Mouse (Mus musculus) liver (tissue): ENCODE measurements around the gene Sohlh1.
A peak's percentile ranks its signal among the peaks of the same experiment; 100 is the strongest.
"Not testable (repeated sequence)": the region's sequence is repeated elsewhere in the genome, so short reads cannot be mapped to it uniquely, and the experiment has no call there.

Experiments used
- DNase-seq: peaks from one replicate; pipeline ENCODE4 v3.0.0-alpha.2; 2020; ENCODE audit warnings: mixed read lengths

The Sohlh1 gene

GRCm38 (mm10) chr2:25836291-25836690 is 10.8 kb downstream of the Sohlh1 start:
- DNase-seq = peak; percentile 65

DNA sequence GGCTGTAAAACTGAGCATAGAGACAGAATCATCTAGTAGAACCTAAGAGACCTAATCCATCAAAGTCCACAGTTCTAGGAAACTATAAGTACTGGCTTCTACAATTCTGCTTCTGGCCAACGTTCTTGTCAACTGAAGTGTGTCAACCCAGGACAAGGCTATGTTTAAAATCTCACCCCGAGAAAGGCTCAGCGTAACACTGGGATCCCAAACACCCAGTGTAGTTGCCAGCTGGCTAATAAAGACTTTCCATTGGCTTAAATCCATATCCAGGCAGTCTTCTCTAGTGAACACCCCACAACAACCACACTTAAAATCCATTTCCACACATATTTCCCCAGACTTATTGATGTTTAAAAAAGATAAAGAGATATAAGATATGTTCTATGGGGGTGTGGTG is 16.3 kb downstream of the Sohlh1 start:
- no peak for DNase-seq

- no peak for DNase-seq
Observed at GRCm38 (mm10) chr2:25828344-25828947, 18.6 kb downstream of the Sohlh1 start.

DNA sequence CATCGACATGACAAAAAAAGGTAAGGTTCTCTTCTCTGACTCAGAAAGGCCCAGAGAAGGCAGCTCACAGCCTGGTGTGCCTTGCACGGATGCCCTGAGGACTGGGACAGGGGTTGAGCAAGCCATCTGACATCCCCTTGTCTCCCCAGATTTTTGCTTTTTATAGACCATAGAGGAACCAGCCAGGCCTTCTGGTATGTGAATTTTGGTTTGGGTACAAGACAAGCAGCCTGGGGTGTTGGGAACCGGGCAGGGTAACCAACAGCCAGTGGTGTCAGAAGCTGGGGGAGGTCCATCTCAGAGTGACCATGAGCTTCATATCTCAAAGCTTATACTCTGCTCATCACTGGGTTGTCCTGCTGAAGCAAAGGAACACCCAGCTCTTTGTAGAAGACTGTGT is 22.3 kb downstream of the Sohlh1 start:
- no peak for DNase-seq

DNA sequence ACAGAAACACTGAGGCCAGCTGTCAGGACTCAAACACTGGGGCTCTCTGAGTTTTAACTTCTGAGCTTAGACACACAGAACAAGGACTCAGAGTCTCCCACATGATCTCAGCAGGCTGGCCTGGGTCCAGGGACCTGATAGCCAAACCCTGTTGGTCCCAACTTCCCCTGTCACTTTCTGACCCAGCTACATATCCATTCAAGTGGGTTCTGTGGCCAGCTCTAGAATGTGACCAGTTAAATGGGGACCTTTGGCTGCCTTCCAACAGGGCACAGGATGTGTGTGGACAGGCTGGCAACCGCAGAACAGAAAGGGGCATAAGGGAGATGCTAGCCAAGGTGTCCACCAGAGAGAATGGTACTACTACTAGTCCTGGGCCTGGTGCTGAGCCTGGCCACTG is 24.2 kb downstream of the Sohlh1 start, which contains the start of gene Lcn9:
Gene Lcn9 (plus strand): TSS at position 348 of the 400 bp plus-strand sequence.
- DNase-seq = no peak

GRCm38 (mm10) chr2:25815748-25816147 is 31.3 kb downstream of the Sohlh1 start, which contains the start of gene Glt6d1:
Glt6d1 (minus strand) TSS chr2:25815848.
- DNase-seq = not testable (repeated sequence)

DNA sequence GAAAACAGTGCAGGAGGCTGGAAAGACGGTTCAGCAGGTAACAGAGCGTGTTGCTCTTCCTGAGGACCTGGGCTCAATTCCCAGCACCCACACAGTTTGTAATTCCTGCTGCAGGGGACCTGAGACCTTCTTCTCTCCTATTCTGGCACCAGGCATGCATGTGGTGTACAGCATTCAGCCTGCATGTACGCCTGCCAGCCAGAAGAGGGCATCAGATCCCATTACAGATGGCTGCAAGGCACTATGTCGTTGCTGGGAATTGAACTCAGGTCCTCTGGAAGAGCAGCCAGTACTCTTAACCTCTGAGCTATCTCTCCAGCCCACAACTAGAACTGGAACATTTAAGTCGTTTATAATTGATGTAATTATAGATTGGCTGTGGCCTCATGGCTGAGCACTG is 33.7 kb downstream of the Sohlh1 start:
- DNase-seq = no peak

DNA sequence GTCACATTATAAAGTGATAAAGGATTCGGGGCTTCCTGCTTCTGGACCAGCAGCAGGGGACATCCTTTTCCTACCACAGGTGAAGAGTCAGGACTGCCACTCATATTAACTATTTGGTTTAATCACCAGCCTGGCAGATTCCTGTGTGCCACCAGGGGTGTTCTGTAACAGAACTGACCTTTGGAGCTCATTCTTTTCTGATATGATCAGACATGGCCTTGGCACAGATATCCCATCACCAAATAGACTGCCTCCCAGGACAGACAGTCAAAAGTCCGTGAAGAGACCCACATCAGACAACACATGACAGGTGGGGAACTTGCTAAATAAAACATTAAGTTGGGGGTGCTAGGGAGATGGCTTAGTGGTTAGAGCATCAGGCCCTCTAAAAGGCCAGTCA is 35.3 kb downstream of the Sohlh1 start:
- DNase-seq = no peak

DNA sequence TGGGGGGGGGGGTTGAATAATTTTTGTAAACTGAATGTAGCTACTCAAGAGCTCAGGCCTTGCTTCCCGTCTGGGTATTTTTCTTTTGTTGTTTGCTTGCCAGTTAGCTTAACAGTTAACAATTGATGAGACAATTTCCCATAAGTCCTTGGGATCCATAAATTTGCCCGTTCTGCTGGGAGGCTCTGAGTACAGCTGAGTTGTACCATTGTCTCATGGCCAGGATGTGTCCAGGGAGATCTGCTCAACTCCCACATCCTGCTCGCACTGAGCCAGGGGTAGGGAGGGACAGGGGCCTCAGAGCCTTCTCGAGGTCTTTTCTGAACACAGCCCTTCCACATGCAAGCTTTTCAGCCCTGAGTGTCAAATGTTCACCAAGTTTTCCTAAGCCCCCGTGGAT is 49.0 kb downstream of the Sohlh1 start:
- no peak for DNase-seq

DNA sequence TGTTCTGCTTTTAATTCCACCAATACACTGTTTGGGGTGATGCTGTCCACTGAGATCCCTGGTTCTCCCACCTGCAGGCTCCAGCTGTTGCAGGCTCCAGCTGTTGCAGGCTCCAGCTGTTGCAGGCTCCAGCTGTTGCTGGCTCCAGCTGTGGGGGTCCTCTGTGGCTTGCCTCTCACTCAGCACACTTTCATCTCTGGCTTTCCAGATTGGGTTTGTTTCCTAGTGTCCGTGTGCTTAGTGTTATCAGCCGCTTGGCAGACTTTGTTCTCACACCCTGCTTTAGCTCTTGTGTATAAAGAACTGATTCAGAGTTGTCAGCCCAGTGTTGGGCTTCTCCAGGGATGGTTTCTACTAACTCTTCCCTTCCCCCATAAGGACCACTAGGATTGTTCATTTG is 49.4 kb downstream of the Sohlh1 start:
- DNase-seq = no peak
